Mouse (Mus musculus) neural tube, embryonic 12.5 days (tissue): ENCODE measurements around the gene Katnb1. TPM values are rescaled to one million over a fixed set of nuclear protein-coding genes. Genes with fewer than 3 reads are reported as not detected.

Experiments used
- ATAC-seq: fragments of 200-750 bp; cut with Nextera tagmentation; 2 replicates; pipeline ENCODE4 v1.8.0; 2017; ENCODE audit warnings: low read depth, mild to moderate bottlenecking, moderate TSS enrichment, moderate library complexity; ENCODE audit not compliant: low FRiP score
- H3K27ac ChIP-seq: fragments of 300-500 bp; sonication (generic); 2 replicates; pipeline ENCODE4 v1.5.1; 2016
- H3K27me3 ChIP-seq: fragments of 300-500 bp; sonication (generic); replicated peaks from 2 replicates; pipeline ENCODE4 v1.6.1; 2016; ENCODE audit warnings: mild to moderate bottlenecking
- H3K36me3 ChIP-seq: fragments of 300-500 bp; sonication (generic); 2 replicates; pipeline ENCODE4 v1.6.1; 2016; ENCODE audit warnings: mild to moderate bottlenecking
- H3K4me1 ChIP-seq: fragments of 300-500 bp; sonication (generic); 2 replicates; pipeline ENCODE4 v1.6.1; 2016
- H3K4me2 ChIP-seq: fragments of 300-500 bp; sonication (generic); replicated peaks from 2 replicates; pipeline ENCODE4 v1.6.1; 2016; ENCODE audit warnings: mild to moderate bottlenecking
- H3K4me3 ChIP-seq: fragments of 300-500 bp; sonication (generic); 2 replicates; pipeline ENCODE4 v1.5.1; 2016
- H3K9ac ChIP-seq: fragments of 300-500 bp; sonication (generic); 2 replicates; pipeline ENCODE4 v1.6.1; 2016; ENCODE audit warnings: mild to moderate bottlenecking
- H3K9me3 ChIP-seq: fragments of 300-500 bp; sonication (generic); 2 replicates; pipeline ENCODE4 v1.6.1; 2016; ENCODE audit warnings: mild to moderate bottlenecking
- WGBS: fragments of 180-500 bp; shearing (Covaris S2); methylation state at CpG from one replicate; pipeline ENCODE4 v1.1.7; 2016; 5-methylcytosine and 5-hydroxymethylcytosine counted together
- polyA plus RNA-seq: library from polyadenylated mRNA; unstranded; fragments of >200 nt; fragmentation: Nextera tagmentation; extraction: Ambion mirVana; gene quantifications from 2 replicates; pipeline ENCODE4 v1.2.1, GENCODE M21; 2016

The Katnb1 gene
- polyA plus RNA-seq, 1 experiment from 2014 or later: 38.7 TPM

DNA sequence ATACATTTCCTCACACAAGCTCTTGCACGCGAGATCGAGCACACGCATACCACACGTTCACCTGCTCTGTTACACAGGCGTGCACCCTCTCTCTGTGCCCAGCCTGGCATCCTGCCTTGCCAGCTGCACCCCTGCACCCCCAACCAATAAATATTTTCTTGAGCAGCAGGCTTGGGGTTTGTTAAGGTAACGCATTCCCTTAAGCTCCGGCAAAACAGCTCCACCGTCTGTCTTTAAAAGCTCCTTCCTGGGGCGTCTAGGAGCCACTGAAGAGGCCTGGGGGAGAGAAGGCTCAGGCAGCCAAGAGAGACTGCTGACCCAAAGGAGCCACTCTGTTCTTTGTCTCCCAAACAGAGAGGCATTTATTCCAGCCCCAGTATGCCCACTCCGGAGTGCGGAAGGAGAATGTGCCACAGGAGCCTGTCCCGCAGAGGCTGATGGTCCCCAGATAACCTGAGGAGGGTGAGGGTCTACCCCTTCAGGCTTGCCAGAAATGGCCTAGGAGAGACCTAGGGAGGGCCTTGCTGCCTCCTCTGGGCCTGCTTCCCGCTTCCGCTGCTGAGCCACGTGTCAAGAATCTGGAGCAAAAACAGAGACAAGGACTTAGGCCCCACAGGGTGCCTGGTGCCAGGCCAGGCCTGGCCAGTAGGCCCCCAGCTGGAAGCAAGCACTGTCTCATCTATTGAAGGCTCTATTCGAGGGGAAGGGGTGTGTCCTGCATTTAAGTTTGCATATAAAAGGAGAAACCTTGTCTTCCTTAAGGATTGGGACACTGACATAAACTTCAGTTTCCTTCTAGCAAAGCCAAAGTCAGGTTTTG lies 62.2 kb downstream of the Katnb1 start:
- peak; percentile 23 for ATAC-seq
- Histone ChIP-seq H3K4me1 (peaks cover 30% of the 10 kb centered on the region), H3K9me3 (no peaks in the 10 kb centered on the region), H3K9ac (peak overlapping the region; percentile 80), H3K4me2 (peak overlapping the region; percentile 90), H3K27me3 (peaks cover 12% of the 10 kb centered on the region), H3K4me3 (peak overlapping the region; percentile 66; the same call in 1 of the 2 replicates), H3K36me3 (no peaks in the 10 kb centered on the region), H3K27ac (no peak overlapping the region)
- 14% methylated on average over 17 of the region's 17 CpGs for WGBS

DNA sequence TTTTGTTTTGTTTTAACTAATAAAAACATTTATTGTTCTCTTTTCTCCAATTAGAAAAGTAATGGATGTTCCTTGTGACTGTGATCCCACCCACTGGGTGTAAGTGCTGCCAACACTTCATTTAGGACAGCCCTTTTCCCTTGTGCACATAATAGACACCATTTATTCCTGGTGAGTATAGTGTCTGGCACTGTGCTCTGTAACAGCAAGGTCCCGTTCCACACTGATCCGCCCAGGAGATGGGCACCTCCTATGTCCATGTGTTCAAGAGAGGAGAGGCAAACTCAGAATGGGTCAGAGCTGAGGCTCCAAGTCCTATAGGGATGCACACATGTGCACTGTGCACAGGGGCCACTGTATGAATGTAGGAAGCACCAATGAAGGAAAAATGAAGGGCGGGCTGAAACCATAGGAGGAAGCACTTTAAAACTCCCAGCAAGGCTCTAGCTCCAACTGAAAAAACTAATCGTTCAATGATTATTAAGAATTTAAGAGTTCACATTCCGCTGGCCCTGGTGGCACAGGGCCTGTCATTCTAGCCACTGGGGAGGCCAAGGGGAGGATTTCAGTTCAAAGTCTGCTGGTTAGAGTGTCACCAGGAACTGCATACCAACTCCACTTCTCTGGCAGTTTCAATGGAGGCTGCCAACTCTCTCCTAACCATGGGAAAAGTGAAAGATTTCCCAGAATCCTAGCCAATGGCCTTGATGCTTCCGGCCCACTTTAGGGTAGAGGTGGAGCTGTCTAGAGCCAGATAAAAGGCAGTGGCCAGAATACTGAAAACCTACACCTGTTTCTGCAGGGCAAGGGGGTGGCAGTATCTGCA lies 63.0 kb downstream of the Katnb1 start:
- peaks cover 6% of the 10 kb centered on the region; the same call in 1 of the 2 replicates for H3K27me3 ChIP-seq
- 65% methylated on average over 6 of the region's 6 CpGs for WGBS
- no peaks in the 10 kb centered on the region for H3K36me3 ChIP-seq
- no peak for ATAC-seq
- no peaks in the 10 kb centered on the region for H3K9me3 ChIP-seq
- no peak overlapping the region for H3K4me3 ChIP-seq
- peaks cover 25% of the 10 kb centered on the region for H3K4me1 ChIP-seq
- no peak overlapping the region for H3K4me2 ChIP-seq
- no peak overlapping the region for H3K9ac ChIP-seq
- no peak overlapping the region for H3K27ac ChIP-seq

- H3K9me3 ChIP-seq: no peaks in the 10 kb centered on the region
- no peak for ATAC-seq
- 41% methylated on average over 2 of the region's 2 CpGs for WGBS
- H3K4me1 ChIP-seq: peaks cover 25% of the 10 kb centered on the region
- no peaks in the 10 kb centered on the region for H3K36me3 ChIP-seq
- no peak overlapping the region for H3K27ac ChIP-seq
- H3K4me2 ChIP-seq: no peak overlapping the region
- H3K9ac ChIP-seq: no peak overlapping the region
- H3K27me3 ChIP-seq: peaks cover 6% of the 10 kb centered on the region; the same call in 1 of the 2 replicates
- H3K4me3 ChIP-seq: no peak overlapping the region
These were observed 63.6 kb downstream of the Katnb1 start for GRCm38 (mm10) chr8:95144631-95145015.

DNA sequence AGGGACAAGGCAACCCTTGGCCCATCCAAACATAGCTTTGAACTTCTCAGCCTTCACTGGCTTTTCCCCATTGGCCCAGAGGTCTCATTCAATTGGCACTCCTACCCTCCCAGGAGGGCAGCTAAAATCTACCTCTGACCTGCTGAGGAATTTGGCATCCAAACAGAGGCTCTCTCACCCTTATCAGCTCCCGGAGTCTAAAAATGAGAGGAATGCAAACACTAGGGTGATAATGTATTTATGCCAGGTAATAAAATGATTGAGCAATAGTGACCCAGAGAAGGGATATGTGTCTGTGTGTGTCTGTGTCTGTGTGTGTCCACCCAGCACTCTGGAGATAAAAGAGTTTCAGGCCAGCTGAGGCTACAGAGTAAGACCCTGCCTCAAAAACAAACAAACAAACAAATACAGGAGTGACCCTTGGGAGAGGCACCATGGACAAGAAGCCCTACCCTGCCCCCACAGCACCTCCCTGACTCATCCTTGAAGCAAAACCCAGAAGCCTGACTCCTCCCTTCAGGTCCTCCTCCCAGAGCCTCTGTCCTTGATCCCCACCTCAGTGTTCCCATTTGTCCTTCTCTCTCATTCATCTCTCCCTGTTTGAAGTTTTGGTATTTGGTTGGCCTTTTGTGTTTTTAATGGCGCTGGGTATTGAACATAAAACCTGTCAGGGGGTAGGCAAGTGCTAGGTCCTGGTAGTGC lies 65.2 kb downstream of the Katnb1 start:
- Histone ChIP-seq H3K4me3 (no peak overlapping the region), H3K36me3 (no peaks in the 10 kb centered on the region), H3K4me2 (no peak overlapping the region), H3K9me3 (no peaks in the 10 kb centered on the region), H3K4me1 (peaks cover 25% of the 10 kb centered on the region), H3K27me3 (no peaks in the 10 kb centered on the region), H3K27ac (no peak overlapping the region), H3K9ac (no peak overlapping the region)
- ATAC-seq: no peak
- WGBS: 64% methylated on average over 2 of the region's 2 CpGs

DNA sequence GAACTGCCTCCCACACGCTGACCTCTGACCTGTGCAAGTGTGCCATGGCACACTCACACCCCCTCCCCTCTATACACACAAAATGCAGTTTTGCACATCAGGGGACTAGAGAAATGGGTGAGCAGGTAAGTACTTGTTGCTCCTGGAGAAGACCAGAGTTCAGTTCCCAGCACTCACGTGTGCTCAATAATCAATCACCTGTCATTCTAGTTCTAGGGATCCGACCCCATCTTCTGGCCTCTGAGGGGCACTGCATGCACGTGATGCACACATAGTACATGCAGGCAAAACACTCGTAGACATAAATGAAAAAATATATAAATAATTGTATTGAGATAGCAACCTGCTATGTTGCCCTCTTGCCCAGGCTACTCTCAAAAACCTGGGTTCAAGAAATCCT lies 65.9 kb downstream of the Katnb1 start:
- no peak overlapping the region for H3K4me3 ChIP-seq
- H3K9me3 ChIP-seq: no peaks in the 10 kb centered on the region
- no peaks in the 10 kb centered on the region for H3K27me3 ChIP-seq
- no peaks in the 10 kb centered on the region for H3K36me3 ChIP-seq
- H3K9ac ChIP-seq: no peak overlapping the region
- no peak overlapping the region for H3K4me2 ChIP-seq
- H3K27ac ChIP-seq: no peak overlapping the region
- WGBS: 90% methylated on average over 5 of the region's 5 CpGs
- no peak for ATAC-seq
- H3K4me1 ChIP-seq: peaks cover 18% of the 10 kb centered on the region

GRCm38 (mm10) chr8:95149426-95149825 lies 68.4 kb downstream of the Katnb1 start:
- H3K4me3 ChIP-seq: no peak overlapping the region
- H3K9me3 ChIP-seq: no peaks in the 10 kb centered on the region
- no peaks in the 10 kb centered on the region for H3K4me1 ChIP-seq
- 55% methylated on average over 10 of the region's 10 CpGs for WGBS
- no peaks in the 10 kb centered on the region for H3K36me3 ChIP-seq
- H3K4me2 ChIP-seq: no peak overlapping the region
- H3K27me3 ChIP-seq: no peaks in the 10 kb centered on the region
- H3K27ac ChIP-seq: no peak overlapping the region
- no peak for ATAC-seq
- no peak overlapping the region for H3K9ac ChIP-seq

DNA sequence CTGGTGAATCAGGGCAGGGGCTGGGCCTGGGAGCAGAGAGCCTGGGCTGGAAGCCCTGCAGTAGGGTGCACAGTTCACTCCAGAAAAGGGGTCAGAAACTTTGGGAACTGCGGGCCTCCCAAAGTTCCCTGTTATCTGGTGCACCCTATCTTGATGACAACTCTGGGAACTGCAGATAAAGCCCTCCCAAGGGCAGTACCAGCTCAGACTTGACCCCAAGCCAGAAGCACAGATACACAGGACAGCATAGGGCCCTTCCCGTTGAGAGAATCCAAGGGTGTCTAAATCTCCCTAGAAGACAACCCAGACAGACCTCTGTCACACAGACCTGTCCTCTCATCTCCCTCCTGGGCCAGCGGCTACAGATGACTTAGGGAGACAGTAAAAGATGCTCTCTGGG lies 69.6 kb downstream of the Katnb1 start:
- no peak overlapping the region for H3K27ac ChIP-seq

More for the DNA sequence above, 69.6 kb downstream of the Katnb1 start:
- Histone ChIP-seq H3K9ac (no peak overlapping the region), H3K9me3 (no peaks in the 10 kb centered on the region), H3K27me3 (no peaks in the 10 kb centered on the region), H3K4me1 (no peaks in the 10 kb centered on the region), H3K4me2 (no peak overlapping the region), H3K36me3 (no peaks in the 10 kb centered on the region), H3K4me3 (no peak overlapping the region)
- WGBS: 85% methylated on average over 3 of the region's 3 CpGs
- no peak for ATAC-seq

Other genes starting within 250 kb of the Katnb1 start
- gene Coq9, start 242.9 kb upstream of the Katnb1 start, polyA plus RNA-seq: 52.3 and 57.6 TPM in 2 replicates
- 190 and 193 TPM in 2 replicates for gene Ciapin1, start 242.8 kb upstream of the Katnb1 start, polyA plus RNA-seq
- 130 and 143 TPM in 2 replicates for gene Polr2c, start 223.7 kb upstream of the Katnb1 start, polyA plus RNA-seq
- gene Dok4, start 204.9 kb upstream of the Katnb1 start, polyA plus RNA-seq: 32.7 and 41.8 TPM in 2 replicates
- 18.1 and 18.9 TPM in 2 replicates for gene Ccdc102a, start 163.1 kb upstream of the Katnb1 start, polyA plus RNA-seq
- gene Adgrg5, start 157.5 kb upstream of the Katnb1 start, polyA plus RNA-seq: 0.06 and 0.16 TPM in 2 replicates
- 177 and 208 TPM in 2 replicates for gene Adgrg1, start 106.4 kb upstream of the Katnb1 start, polyA plus RNA-seq
- 2.4 and 2.6 TPM in 2 replicates for gene Adgrg3, start 63.5 kb upstream of the Katnb1 start, polyA plus RNA-seq
- 0.09 and 0.13 TPM in 2 replicates for gene Drc7, start 26.1 kb upstream of the Katnb1 start, polyA plus RNA-seq
- 12.8 and 15.0 TPM in 2 replicates for gene Kifc3, start 121.6 kb downstream of the Katnb1 start, polyA plus RNA-seq
- gene Cngb1, start 225.4 kb downstream of the Katnb1 start, polyA plus RNA-seq: 0.47 and 0.85 TPM in 2 replicates
- gene Tepp, start 229.4 kb downstream of the Katnb1 start, polyA plus RNA-seq: 0.50 TPM in 1 of 2 replicates, not detected in the other